Mouse (Mus musculus) bone marrow, adult 2 months (tissue): ENCODE measurements around the gene Gm10837.

Experiments
- CTCF ChIP-seq: fragments of 200-500 bp; IDR thresholded peaks from 2 replicates; pipeline ENCODE4 v1.5.1; 2011; ENCODE audit warnings: low read length, control low read depth; ENCODE audit not compliant: control insufficient read depth, insufficient read depth
- POLR2A ChIP-seq: fragments of 200-500 bp; IDR thresholded peaks from 2 replicates; pipeline ENCODE4 v1.6.1; 2011; ENCODE audit warnings: low read depth, mild to moderate bottlenecking, control low read depth, low read length, borderline replicate concordance; ENCODE audit not compliant: control insufficient read depth

GRCm38 (mm10) chr14:122484458-122484843 lies 5.9 kb upstream of the Gm10837 start:
- TF ChIP-seq CTCF (no peak), POLR2A (no peak)
